Mouse (Mus musculus) megakaryocyte, embryonic 14.5 days (primary cell): ENCODE results near the gene Cyp51. TPM values are rescaled to one million over a fixed set of nuclear protein-coding genes. Genes with fewer than 3 reads are reported as not detected.
"Not testable (repeated sequence)": the region's sequence is repeated elsewhere in the genome, so short reads cannot be mapped to it uniquely, and the experiment has no call there.

Source experiments
- H3K27me3 ChIP-seq: replicated peaks from 2 replicates; pipeline ENCODE3; 2012; ENCODE audit warnings: inconsistent platforms
- H3K36me3 ChIP-seq: replicated peaks from 2 replicates; pipeline ENCODE3; 2012; ENCODE audit warnings: low read length, inconsistent platforms, mixed read lengths
- H3K4me1 ChIP-seq: 2 replicates; pipeline ENCODE4 v1.6.1; 2012; ENCODE audit warnings: inconsistent platforms
- H3K4me3 ChIP-seq: replicated peaks from 2 replicates; pipeline ENCODE3; 2012; ENCODE audit warnings: moderate library complexity, mild to moderate bottlenecking, inconsistent platforms
- H3K9me3 ChIP-seq: 2 replicates; pipeline ENCODE4 v1.6.1; 2012; ENCODE audit warnings: inconsistent platforms
- FLI1 ChIP-seq: IDR thresholded peaks from 2 replicates; pipeline ENCODE4 v1.6.1; 2012; ENCODE audit warnings: low read length, inconsistent platforms, mixed read lengths
- GATA1 ChIP-seq: IDR thresholded peaks from 3 replicates; pipeline ENCODE4 v1.6.1; 2012; ENCODE audit warnings: mixed read lengths, low read length, inconsistent platforms, borderline replicate concordance
- polyA plus RNA-seq: library from polyadenylated mRNA; stranded (reverse); fragments of >175 nt; gene quantifications from 2 replicates; pipeline ENCODE4 v1.2.3, GENCODE M21; 2012; ENCODE audit warnings: low replicate concordance; ENCODE audit not compliant: insufficient read depth

Gene Cyp51
- polyA plus RNA-seq: 58.0 and 614 TPM in 2 replicates

DNA sequence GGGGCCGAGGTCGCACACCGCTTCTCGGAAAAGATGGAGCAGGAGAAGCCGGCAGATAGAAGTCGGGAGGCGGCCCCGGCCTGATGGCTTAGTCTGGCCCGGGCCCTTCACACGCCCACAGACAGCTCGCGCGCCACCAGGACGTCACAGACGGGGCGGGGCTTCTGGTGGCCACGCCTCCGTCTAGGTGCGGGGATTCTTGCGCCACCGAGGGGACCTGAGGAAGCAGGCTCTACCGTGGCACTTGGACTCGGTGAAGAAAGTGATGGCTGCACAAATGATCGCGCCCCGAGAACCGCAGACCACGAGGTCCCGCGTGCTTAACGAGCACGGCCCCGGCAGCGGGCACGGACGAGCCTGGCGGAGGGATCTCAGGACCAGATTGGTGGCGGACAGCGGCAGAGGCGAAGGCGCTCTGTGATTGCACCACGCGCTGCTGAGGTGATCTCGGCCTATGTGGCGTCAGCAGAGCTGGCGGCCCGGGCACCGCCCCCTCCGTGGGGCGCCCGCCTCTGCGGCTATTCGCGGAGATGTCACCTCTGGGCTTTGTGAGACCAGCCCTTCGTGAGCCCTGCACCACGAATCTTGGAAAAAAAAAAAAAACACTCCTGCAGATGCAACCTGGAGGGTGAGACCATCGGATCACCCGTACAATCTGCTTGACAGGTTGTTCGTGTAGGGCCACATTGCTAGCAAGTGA is at the start of gene Cyp51:
Cyp51 (minus strand) TSS at position 406 of the 700 bp plus-strand sequence.
- no peak for TF ChIP-seq GATA1
- no peak for TF ChIP-seq FLI1
- Histone ChIP-seq H3K4me3 (peak within 1 kb of the TSS; percentile 92), H3K4me1 (peaks cover 49% of the 10 kb centered on the region), H3K9me3 (no peaks in the 10 kb centered on the region), H3K27me3 (no peaks in the 10 kb centered on the region), H3K36me3 (peaks cover 33% of the 10 kb centered on the region)

GRCm38 (mm10) chr5:4112570-4113098 is 8.1 kb upstream of the Cyp51 start:
- no peaks in the 10 kb centered on the region for H3K36me3 ChIP-seq
- H3K9me3 ChIP-seq: no peaks in the 10 kb centered on the region
- H3K27me3 ChIP-seq: peaks cover 4% of the 10 kb centered on the region
- no peak overlapping the region for H3K4me3 ChIP-seq
- peaks cover 8% of the 10 kb centered on the region; the same call in 1 of the 2 replicates for H3K4me1 ChIP-seq
- TF ChIP-seq FLI1 (no peak), GATA1 (no peak)

DNA sequence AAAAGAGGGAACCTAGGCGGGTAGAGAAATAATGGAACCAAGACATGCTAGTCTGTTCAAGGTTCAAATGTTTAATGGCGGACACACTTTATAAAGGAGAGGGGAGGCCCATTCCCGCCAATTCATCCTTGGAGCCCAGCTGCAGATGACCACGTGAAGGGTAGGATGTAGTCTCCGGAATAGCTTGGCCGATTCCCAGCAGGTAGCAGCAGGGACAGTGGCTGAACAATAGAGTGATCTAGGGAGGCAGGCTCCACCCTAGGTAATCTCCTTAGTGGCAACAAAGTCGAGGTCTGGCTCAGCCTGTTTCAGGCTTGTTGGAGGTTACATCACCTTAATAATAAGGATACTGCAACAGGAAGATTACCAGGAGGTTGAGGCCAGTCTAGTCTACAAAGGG is 2.5 kb upstream of the Cyp51 start:
- H3K27me3 ChIP-seq, H3K4me3 ChIP-seq, H3K36me3 ChIP-seq, H3K9me3 ChIP-seq: not testable (repeated sequence)
- peaks cover 33% of the 10 kb centered on the region for H3K4me1 ChIP-seq

DNA sequence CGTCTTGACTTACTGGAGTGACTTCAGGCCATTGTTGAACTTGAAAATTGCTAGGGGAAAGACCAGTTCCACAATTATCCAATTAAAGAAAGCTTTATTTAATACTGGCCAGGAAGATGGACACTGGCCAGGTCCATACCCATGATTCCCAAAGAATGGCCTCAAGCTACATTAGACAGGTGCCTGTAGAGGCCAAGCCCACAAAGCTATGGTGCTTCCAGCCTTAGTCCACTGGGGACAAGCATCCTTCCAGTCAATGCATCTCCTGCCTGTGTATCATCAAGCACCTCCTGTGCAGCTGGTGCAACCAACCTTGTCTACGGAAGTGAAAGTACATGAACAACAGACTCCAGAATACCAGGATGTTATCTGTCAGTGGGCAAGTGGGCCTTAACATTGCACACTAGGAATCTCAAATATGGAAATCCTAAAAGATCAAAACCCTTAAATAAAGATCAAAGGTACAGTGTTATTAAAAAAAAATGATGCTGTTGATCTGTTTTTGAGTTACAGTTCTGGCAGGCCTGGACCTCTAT is 1.2 kb upstream of the Cyp51 start:
- no peak for TF ChIP-seq GATA1
- TF ChIP-seq FLI1: no peak
- H3K4me1 ChIP-seq: peaks cover 44% of the 10 kb centered on the region
- no peak overlapping the region for H3K4me3 ChIP-seq
- no peaks in the 10 kb centered on the region for H3K9me3 ChIP-seq
- H3K27me3 ChIP-seq: no peaks in the 10 kb centered on the region
- peaks cover 21% of the 10 kb centered on the region for H3K36me3 ChIP-seq

DNA sequence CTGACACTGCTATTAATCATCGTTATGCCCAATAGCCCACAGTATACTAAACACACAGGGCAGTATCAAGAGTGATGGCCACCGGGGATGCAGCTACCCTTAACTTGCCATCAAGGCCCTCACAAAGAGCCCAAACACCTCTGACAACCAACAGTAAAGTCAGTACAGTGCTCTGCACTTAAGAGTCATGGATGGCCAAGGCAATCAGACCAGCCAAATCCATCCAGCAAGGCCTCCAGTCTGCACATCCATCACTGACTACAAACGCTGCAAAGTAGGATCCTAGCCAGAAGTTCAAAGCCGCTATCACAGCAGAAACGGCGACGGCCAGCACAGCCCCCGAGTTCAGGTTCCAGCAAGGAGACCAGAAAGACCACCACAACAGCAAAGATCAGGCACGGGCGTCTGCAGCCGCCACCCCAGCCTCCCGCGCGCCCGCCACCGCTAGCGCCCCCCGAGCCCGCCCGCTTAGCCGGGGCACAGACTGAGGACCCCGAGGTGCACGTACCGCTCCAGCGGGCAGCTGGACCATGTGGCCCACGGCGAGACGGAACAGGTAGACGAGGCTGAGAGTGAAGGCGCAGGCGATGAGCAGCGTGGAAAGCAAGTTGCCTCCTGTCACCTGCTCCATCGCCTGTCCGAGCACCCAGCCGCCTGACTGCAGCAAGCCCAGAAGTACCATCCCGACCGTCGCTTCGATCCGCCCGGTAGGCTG is 763 bp downstream of the Cyp51 start:
- Histone ChIP-seq H3K36me3 (peaks cover 40% of the 10 kb centered on the region), H3K9me3 (no peaks in the 10 kb centered on the region), H3K4me1 (peaks cover 55% of the 10 kb centered on the region), H3K27me3 (no peaks in the 10 kb centered on the region), H3K4me3 (peak overlapping the region; percentile 92)
- no peak for TF ChIP-seq FLI1
- TF ChIP-seq GATA1: no peak

GRCm38 (mm10) chr5:4101770-4102169 is 2.8 kb downstream of the Cyp51 start:
- Histone ChIP-seq H3K27me3 (no peaks in the 10 kb centered on the region), H3K9me3 (no peaks in the 10 kb centered on the region), H3K4me1 (peaks cover 52% of the 10 kb centered on the region), H3K36me3 (peaks cover 42% of the 10 kb centered on the region), H3K4me3 (peak overlapping the region; percentile 59)
- TF ChIP-seq FLI1 (no peak), GATA1 (no peak)

DNA sequence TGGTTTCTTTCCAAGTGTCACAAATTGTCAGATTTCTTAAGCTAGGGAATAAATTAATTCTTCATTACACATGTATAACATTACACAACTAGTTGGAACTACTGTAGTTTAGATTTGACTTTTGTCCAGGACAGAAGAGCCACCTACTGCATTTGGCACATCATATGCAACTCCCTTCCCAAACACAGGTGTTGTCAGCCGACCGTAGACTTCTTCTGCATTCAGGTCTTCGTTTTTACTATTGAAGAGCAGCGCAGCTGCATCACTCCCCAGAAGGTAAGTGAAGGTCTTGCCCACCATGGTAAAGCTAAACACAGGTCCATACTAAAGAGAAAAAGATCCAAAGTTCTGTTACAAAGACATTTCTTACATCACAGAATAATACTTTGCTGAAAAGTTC is 3.5 kb downstream of the Cyp51 start:
- Histone ChIP-seq H3K27me3 (no peaks in the 10 kb centered on the region), H3K4me1 (peaks cover 52% of the 10 kb centered on the region), H3K9me3 (no peaks in the 10 kb centered on the region), H3K36me3 (peaks cover 42% of the 10 kb centered on the region), H3K4me3 (no peak overlapping the region)
- TF ChIP-seq GATA1 (no peak), FLI1 (no peak)

DNA sequence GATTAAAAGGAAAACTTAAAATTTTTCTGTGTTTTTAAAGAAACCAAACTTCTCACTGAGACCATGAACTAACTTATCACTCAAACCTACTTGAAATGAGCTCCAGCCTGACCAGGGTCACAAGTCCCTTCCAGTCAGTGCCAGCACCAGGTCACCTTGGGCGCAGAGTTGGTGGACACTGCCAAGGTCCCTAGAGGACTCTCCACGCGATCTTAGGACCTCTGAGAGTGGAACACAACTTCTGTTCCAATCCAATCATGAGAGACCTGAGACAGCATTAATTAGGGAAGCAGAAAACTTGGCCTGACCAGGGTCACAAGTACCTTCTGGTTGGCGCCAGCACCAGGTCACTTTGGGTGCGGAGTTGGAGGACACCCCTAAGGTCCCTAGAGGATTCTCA is 10.1 kb downstream of the Cyp51 start:
- H3K36me3 ChIP-seq: peaks cover 61% of the 10 kb centered on the region
- TF ChIP-seq FLI1 (no peak), GATA1 (no peak)

DNA sequence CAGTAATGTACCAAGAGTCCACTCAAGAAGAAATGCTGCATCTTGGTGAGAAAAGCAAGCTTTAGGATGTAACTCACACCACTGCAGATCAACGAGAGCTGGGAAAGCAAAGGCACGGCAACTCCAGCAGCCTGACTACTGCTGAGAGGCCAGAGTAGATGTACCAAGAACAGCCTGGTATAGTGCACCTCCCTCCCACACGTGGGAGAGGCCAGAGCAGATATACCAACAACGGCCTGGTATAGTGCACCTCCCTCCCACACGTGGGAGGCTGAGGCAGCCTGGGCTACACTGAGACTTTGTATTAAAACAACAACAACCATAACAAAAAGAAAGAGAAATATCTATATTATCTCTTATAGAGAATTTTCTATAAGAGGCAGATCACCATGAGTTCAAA is 16.4 kb downstream of the Cyp51 start:
- Histone ChIP-seq H3K4me1 (no peaks in the 10 kb centered on the region; the same call in 1 of the 2 replicates), H3K9me3 (no peaks in the 10 kb centered on the region), H3K36me3 (peaks cover 93% of the 10 kb centered on the region), H3K4me3 (no peak overlapping the region), H3K27me3 (no peaks in the 10 kb centered on the region)
- TF ChIP-seq GATA1: no peak
- TF ChIP-seq FLI1: no peak

More for the DNA sequence above, 10.1 kb downstream of the Cyp51 start:
- no peak overlapping the region for H3K4me3 ChIP-seq
- no peaks in the 10 kb centered on the region for H3K9me3 ChIP-seq
- peaks cover 6% of the 10 kb centered on the region for H3K4me1 ChIP-seq
- H3K27me3 ChIP-seq: no peaks in the 10 kb centered on the region

DNA sequence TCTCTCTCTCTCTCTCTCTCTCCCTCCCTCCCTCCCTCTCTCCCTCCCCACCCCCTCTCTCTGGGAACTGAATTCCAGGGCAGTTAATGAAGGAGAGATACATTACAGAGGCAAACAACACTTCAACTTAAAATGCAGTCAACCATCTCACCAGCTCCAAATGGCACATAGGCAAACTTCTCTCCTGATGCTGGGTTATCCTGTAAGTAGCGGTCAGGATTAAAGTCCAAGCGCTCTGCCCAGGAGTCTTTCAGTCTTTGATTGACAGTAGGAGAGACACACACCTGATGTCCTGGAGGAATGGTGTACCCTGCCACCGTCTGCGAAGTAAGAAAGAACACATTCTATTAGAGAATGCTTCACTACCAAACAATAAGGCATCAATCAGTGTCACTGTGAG is 18.2 kb downstream of the Cyp51 start:
- TF ChIP-seq FLI1: no peak
- TF ChIP-seq GATA1: no peak
- Histone ChIP-seq H3K4me1 (no peaks in the 10 kb centered on the region), H3K27me3 (no peaks in the 10 kb centered on the region), H3K4me3 (no peak overlapping the region), H3K9me3 (no peaks in the 10 kb centered on the region), H3K36me3 (peaks cover 94% of the 10 kb centered on the region)
